11 mouse cellular contexts compared by ENCODE assay signal in genomic region chr19:57658111-57659091, GRCm38 (mm10). TPM values are rescaled to one million over a fixed set of nuclear protein-coding genes. Genes with fewer than 3 reads are reported as not detected.
A peak's percentile ranks its signal among the peaks of the same experiment; 100 is the strongest.
DNase-seq lines count a peak whose midpoint lies in the region; ATAC-seq and TF ChIP-seq lines count a peak whose summit lies in the region.
"Had no signal": no experiment of that assay in that cellular context is flagged by ENCODE, and none has a peak within 500 bp of the region (broad histone marks: within the 10 kb centered on the region; RNA-seq: fewer than 3 reads in every experiment).

No protein-coding gene starts in this region.

- 0 out of 2 replicates have a peak, but pooled peaks cover 8% of the 10 kb centered on the region for H3K4me1 ChIP-seq in heart, embryonic 12.5 days (replicated peaks)
- H3K4me1 ChIP-seq in liver, embryonic 12.5 days, result peaks cover 6% of the 10 kb centered on the region; the same call in 1 of the 2 replicates
- H3K4me1 ChIP-seq in stomach, postnatal 0 days (replicated peaks; ENCODE audit: control insufficient read depth, insufficient read depth), result no peaks in the 10 kb centered on the region
- H3K4me1 ChIP-seq: limb, embryonic 15.5 days had no signal

- H3K27me3 ChIP-seq in heart, embryonic 12.5 days (replicated peaks), result no peaks in the 10 kb centered on the region
- H3K27me3 ChIP-seq in liver, embryonic 12.5 days (replicated peaks), result no peaks in the 10 kb centered on the region
- H3K27me3 ChIP-seq in stomach, postnatal 0 days (ENCODE audit: control insufficient read depth, insufficient read depth, low read length), result no peaks in the 10 kb centered on the region
- H3K27me3 ChIP-seq: limb, embryonic 15.5 days had no signal

- WGBS in heart, embryonic 12.5 days, result 76% methylated on average over 8 of the region's 8 CpGs
- WGBS in liver, embryonic 12.5 days (ENCODE audit: insufficient replicate concordance), result 72% methylated on average over 8 of the region's 8 CpGs
- WGBS in stomach, postnatal 0 days, result 67% methylated on average over 8 of the region's 8 CpGs

- no peak overlapping the region for H3K4me2 ChIP-seq in heart, embryonic 12.5 days
- no peak overlapping the region for H3K4me2 ChIP-seq in liver, embryonic 12.5 days
- H3K4me2 ChIP-seq in stomach, postnatal 0 days (replicated peaks; ENCODE audit: low read depth), result no peak overlapping the region
- H3K4me2 ChIP-seq: limb, embryonic 15.5 days had no signal

- H3K27ac ChIP-seq in heart, embryonic 12.5 days (ENCODE audit: poor library complexity, severe bottlenecking), result no peak overlapping the region
- H3K27ac ChIP-seq in liver, embryonic 12.5 days, result peak overlapping the region; percentile 15; the same call in 1 of the 2 replicates
- 0 out of 2 replicates have a peak overlapping the region, but pooled peaks have one; percentile 13 for H3K27ac ChIP-seq in stomach, postnatal 0 days (replicated peaks)
- no peak overlapping the region for H3K27ac ChIP-seq in layer of hippocampus, adult 2 months
- H3K27ac ChIP-seq: limb, embryonic 15.5 days had no signal

- H3K4me3 ChIP-seq in heart, embryonic 12.5 days, result no peak overlapping the region
- H3K4me3 ChIP-seq in liver, embryonic 12.5 days, result no peak overlapping the region
- H3K4me3 ChIP-seq in stomach, postnatal 0 days (ENCODE audit: low read depth, low read length), result no peak overlapping the region
- no peak overlapping the region for H3K4me3 ChIP-seq in layer of hippocampus, adult 2 months
- H3K4me3 ChIP-seq: limb, embryonic 15.5 days had no signal

- ATAC-seq in heart, embryonic 12.5 days (ENCODE audit: insufficient number of reproducible peaks, low FRiP score), result peak; percentile 39; the same call in 1 of the 2 replicates
- peak; percentile 49; the same call in 1 of the 2 replicates for ATAC-seq in liver, embryonic 12.5 days
- 0 out of 2 replicates have a peak, but pooled peaks have one; percentile 62 for ATAC-seq in stomach, postnatal 0 days (ENCODE audit: low FRiP score, low TSS enrichment)
- ATAC-seq: activated CD4-positive, CD25-positive, alpha-beta regulatory T cell, adult 4 months; hindbrain, embryonic 16.5 days had no signal

- no peak for DNase-seq in heart, postnatal 14 days
- peak; percentile 27 for DNase-seq in thymus, postnatal 4 days
- no peak for DNase-seq in thymus, postnatal 0 days (ENCODE audit: low spot score)
- DNase-seq in stomach, postnatal 0 days (ENCODE audit: low spot score), result peak; percentile 29
- no peak for DNase-seq in adrenal gland, postnatal 36 days
- no peak for DNase-seq in layer of hippocampus, adult 2 months (ENCODE audit: low spot score in 2 of 2)

- intact Hi-C loops in heart, postnatal 14 days (cut with DNase I), result loop anchor here (5.0 kb wide), 1 partner anchor 809 kb away; no protein-coding TSS in a partner anchor

- H3K9ac ChIP-seq in heart, embryonic 12.5 days, result no peak overlapping the region
- no peak overlapping the region for H3K9ac ChIP-seq in liver, embryonic 12.5 days
- H3K9ac ChIP-seq in stomach, postnatal 0 days (ENCODE audit: low read length), result no peak overlapping the region
- H3K9ac ChIP-seq: limb, embryonic 15.5 days had no signal

- no peaks in the 10 kb centered on the region for H3K9me3 ChIP-seq in heart, embryonic 12.5 days (replicated peaks)
- no peaks in the 10 kb centered on the region; the same call in 1 of the 2 replicates for H3K9me3 ChIP-seq in liver, embryonic 12.5 days (replicated peaks)
- H3K9me3 ChIP-seq in stomach, postnatal 0 days (ENCODE audit: control insufficient read depth, low read length), result no peaks in the 10 kb centered on the region
- H3K9me3 ChIP-seq: limb, embryonic 15.5 days had no signal

- TF ChIP-seq CTCF in stomach, postnatal 0 days (IDR thresholded peaks at IDR 0.05; ENCODE audit: low read depth), result no peak
- no peak for TF ChIP-seq CTCF in layer of hippocampus, adult 2 months (conservative IDR thresholded peaks at IDR 0.05)

- peaks cover 15% of the 10 kb centered on the region for H3K36me3 ChIP-seq in heart, embryonic 12.5 days
- H3K36me3 ChIP-seq in liver, embryonic 12.5 days, result peaks cover 24% of the 10 kb centered on the region
- H3K36me3 ChIP-seq in stomach, postnatal 0 days (ENCODE audit: control insufficient read depth, insufficient read depth, low read length), result peaks cover 4% of the 10 kb centered on the region; the same call in 1 of the 2 replicates

- no peak for TF ChIP-seq EP300 in stomach, postnatal 0 days (optimal IDR thresholded peaks at IDR 0.05)

RNA-seq across cellular contexts. Expression of gene Atrnl1, which starts 47.6 kb away (rescaled TPM):
- 5.1 and 6.5 TPM in 2 replicates for polyA plus RNA-seq in heart, embryonic 12.5 days (2016; fragmentation: Nextera tagmentation; extraction: Ambion mirVana)
- total RNA-seq in heart, postnatal 14 days (2021), result 10 to 100 TPM; 19.2 to 21.5 TPM
- polyA plus RNA-seq in thymus, postnatal 0 days (2015; fragmentation: Nextera tagmentation; extraction: Ambion mirVana), result 2.4 and 3.0 TPM in 2 replicates
- 1.8 and 2.0 TPM in 2 replicates for polyA plus RNA-seq in liver, embryonic 12.5 days (2016; fragmentation: Nextera tagmentation; extraction: Ambion mirVana)
- polyA plus RNA-seq in stomach, postnatal 0 days (2015; fragmentation: Nextera tagmentation; extraction: Ambion mirVana), result 3.9 and 4.2 TPM in 2 replicates
- total RNA-seq in adrenal gland, postnatal 36 days (2021), result 10 to 100 TPM; 26.0 to 29.6 TPM
- 10 to 100 TPM; 67.2 to 69.7 TPM for total RNA-seq in layer of hippocampus, adult 2 months (2021)

Comparison
In these comparisons a context has a peak if more than half of its experiments do, and no peak if none do; other contexts are left out.
1. DNase-seq: peak in thymus, postnatal 4 days (single experiment) and stomach, postnatal 0 days (single experiment); none in heart, postnatal 14 days (0 of 2), thymus, postnatal 0 days (single experiment), adrenal gland, postnatal 36 days (0 of 2) and layer of hippocampus, adult 2 months (0 of 2).
2. H3K27ac ChIP-seq: peak in liver, embryonic 12.5 days (single experiment) and stomach, postnatal 0 days (single experiment); none in heart, embryonic 12.5 days (single experiment) and layer of hippocampus, adult 2 months (single experiment).
3. Peak in every context shown above with its lines, with median percentiles within 50 percentile points of each other: ATAC-seq.